Mouse (Mus musculus) heart, embryonic 10.5 days (tissue): ENCODE results near the gene Abr. TPM values are rescaled to one million over a fixed set of nuclear protein-coding genes. Genes with fewer than 3 reads are reported as not detected.

ENCODE experiments used
- DNase-seq: peaks from one replicate; pipeline ENCODE4 v3.0.0-alpha.2; 2017; ENCODE audit warnings: low spot score
- H3K27ac ChIP-seq: fragments of 300-500 bp; sonication (generic); 2 replicates; pipeline ENCODE4 v1.5.1; 2016; ENCODE audit warnings: mild to moderate bottlenecking
- H3K27me3 ChIP-seq: fragments of 300-500 bp; sonication (generic); 2 replicates; pipeline ENCODE4 v1.6.1; 2016; ENCODE audit warnings: mild to moderate bottlenecking; ENCODE audit not compliant: poor library complexity, insufficient read depth, severe bottlenecking
- H3K36me3 ChIP-seq: fragments of 300-500 bp; sonication (generic); 2 replicates; pipeline ENCODE4 v1.6.1; 2016; ENCODE audit warnings: mild to moderate bottlenecking, moderate library complexity
- H3K4me1 ChIP-seq: fragments of 300-500 bp; sonication (generic); 2 replicates; pipeline ENCODE4 v1.6.1; 2016; ENCODE audit warnings: mild to moderate bottlenecking
- H3K4me3 ChIP-seq: fragments of 300-500 bp; sonication (generic); 2 replicates; pipeline ENCODE4 v1.5.1; 2016; ENCODE audit warnings: mild to moderate bottlenecking, moderate library complexity
- H3K9me3 ChIP-seq: fragments of 300-500 bp; sonication (generic); 2 replicates; pipeline ENCODE4 v1.6.1; 2016; ENCODE audit warnings: mild to moderate bottlenecking, moderate library complexity
- WGBS: fragments of 180-500 bp; shearing (Covaris S2); methylation state at CpG from one replicate; pipeline ENCODE4 v1.1.7; 2016; 5-methylcytosine and 5-hydroxymethylcytosine counted together
- polyA plus RNA-seq: library from polyadenylated mRNA; unstranded; fragments of >200 nt; fragmentation: Nextera tagmentation; extraction: Ambion mirVana; gene quantifications from 2 replicates; pipeline ENCODE4 v1.2.1, GENCODE M21; 2016

The Abr gene
- polyA plus RNA-seq, 1 experiment from 2014 or later = 32.8 TPM

DNA sequence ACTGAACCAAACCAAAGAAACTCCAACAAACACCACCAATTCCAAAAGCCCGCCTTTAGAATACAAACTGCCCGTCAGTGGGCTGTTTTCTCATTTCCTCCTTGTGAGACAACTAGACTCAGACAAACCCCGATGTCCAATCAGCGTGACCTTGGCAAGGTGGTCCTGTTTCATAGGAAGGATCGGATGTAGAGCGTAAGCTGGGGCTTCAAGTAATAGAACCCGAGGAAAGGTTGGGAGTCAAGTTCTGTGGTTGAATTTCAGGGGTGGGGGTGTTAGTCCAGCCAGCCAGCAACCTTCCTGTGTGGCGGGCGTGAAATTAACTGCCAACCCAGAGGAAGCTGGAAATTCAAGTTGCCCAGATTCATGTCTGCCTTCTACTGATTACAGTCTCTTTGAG is 22.9 kb upstream of the Abr start:
- peaks cover 15% of the 10 kb centered on the region; the same call in 1 of the 2 replicates for H3K27me3 ChIP-seq
- no peaks in the 10 kb centered on the region for H3K9me3 ChIP-seq
- H3K4me3 ChIP-seq = no peak overlapping the region
- WGBS = 73% methylated on average over 9 of the region's 9 CpGs
- H3K4me1 ChIP-seq = peaks cover 17% of the 10 kb centered on the region
- H3K36me3 ChIP-seq = no peaks in the 10 kb centered on the region
- H3K27ac ChIP-seq = no peak overlapping the region
- DNase-seq = no peak

DNA sequence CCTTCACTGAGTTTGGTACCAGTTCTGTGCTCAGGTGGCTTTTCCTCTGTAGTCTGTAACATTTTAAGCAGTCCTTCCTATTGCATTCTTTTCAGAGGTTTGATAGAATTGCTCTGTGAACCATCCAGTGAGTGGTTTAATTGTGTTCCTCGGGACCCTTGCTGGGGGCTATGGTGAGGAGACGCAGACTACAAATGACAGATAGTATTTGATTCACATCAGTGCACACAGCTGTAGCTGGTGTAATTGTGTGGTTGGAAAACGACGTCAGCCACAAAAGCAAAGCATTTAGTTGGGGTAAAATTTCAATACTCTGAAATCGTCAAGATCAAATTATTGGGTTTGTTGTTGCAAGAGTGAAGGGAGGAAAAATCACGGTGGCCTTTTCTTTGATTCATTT is 22.1 kb upstream of the Abr start:
- no peak for DNase-seq
- H3K4me3 ChIP-seq = no peak overlapping the region
- no peak overlapping the region for H3K27ac ChIP-seq
- H3K4me1 ChIP-seq = peaks cover 17% of the 10 kb centered on the region
- 75% methylated on average over 6 of the region's 6 CpGs for WGBS
- H3K9me3 ChIP-seq = no peaks in the 10 kb centered on the region
- H3K36me3 ChIP-seq = no peaks in the 10 kb centered on the region
- H3K27me3 ChIP-seq = peaks cover 15% of the 10 kb centered on the region; the same call in 1 of the 2 replicates

DNA sequence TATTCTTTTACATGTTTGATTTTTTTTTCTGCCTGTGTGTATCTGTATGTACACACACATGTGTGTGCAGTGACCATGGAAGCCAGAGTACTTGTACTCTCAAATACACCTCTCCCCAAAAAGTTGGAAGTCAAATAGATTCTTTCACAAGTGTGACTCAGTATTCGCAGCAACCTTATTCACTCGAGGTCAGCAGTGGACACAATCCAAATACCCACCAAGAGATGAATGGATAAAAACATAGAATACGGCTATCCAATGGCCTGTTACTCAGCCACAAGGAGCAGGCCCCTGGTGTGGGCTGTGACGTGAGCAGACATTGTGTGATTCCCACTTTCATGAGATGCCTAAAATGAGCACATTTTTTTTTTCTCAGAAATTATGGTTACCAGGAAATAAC is 18.1 kb upstream of the Abr start:
- Histone ChIP-seq H3K36me3 (no peaks in the 10 kb centered on the region), H3K9me3 (no peaks in the 10 kb centered on the region), H3K27me3 (0 out of 2 replicates have a peak, but pooled peaks cover 7% of the 10 kb centered on the region), H3K4me1 (0 out of 2 replicates have a peak, but pooled peaks cover 2% of the 10 kb centered on the region), H3K4me3 (no peak overlapping the region), H3K27ac (no peak overlapping the region)
- WGBS = 78% methylated on average over 4 of the region's 4 CpGs
- no peak for DNase-seq

DNA sequence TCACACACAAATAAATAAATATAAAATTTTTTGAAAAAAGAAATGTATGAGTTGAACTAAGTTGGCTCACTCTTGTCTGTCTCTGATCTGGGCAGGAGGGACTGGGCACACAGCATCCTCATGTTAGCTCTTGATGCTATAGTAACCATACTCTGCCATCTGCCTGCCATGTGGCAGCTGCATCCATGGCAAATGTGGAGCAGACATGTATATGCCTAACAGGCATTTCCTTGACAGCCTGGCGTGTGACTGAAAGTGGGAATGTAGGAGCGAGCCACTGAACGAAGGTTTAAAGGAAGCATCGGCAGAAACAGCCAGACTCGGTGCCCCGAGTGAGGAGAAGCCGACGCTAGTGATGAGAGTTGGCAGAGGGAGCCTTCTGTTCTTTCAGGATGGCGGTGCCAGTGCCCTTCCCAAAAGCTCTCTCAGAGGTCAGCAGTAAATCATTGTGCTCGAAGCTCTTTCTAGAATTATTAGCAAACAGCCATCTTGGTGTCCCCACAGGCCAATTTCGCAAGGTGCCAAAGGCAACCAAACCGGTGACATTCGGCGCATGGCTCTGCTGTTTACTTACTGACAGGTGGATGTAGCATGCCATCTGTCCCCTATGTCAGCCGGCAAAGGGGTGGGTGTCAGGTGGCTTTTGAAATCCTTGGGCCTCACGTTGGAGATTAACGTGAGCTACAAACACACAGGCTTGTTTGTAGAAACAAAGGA is 17.3 kb upstream of the Abr start:
- Histone ChIP-seq H3K4me3 (no peak overlapping the region), H3K36me3 (no peaks in the 10 kb centered on the region), H3K9me3 (no peaks in the 10 kb centered on the region), H3K27ac (no peak overlapping the region), H3K4me1 (no peaks in the 10 kb centered on the region), H3K27me3 (no peaks in the 10 kb centered on the region)
- 86% methylated on average over 17 of the region's 17 CpGs for WGBS
- DNase-seq = no peak

DNA sequence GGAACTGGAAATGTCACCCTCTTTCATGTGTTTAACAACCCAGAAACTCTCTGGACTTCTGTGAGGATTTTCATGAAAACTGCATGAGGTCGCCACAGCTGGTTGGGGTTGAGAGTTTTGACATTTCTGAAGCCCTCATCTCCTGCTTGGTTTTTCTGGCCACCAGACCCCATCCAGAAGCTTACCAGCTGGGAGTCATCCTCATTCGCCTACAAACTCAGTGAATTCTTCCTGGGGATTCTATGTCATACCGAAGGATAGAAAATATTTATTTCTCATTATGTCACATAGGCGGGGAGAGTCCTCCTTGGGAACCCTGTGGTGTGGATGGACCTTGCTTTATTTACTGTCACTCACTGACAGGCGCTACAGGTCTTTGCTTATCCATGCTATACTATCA is 8.4 kb upstream of the Abr start:
- Histone ChIP-seq H3K9me3 (no peaks in the 10 kb centered on the region), H3K36me3 (no peaks in the 10 kb centered on the region), H3K4me1 (peaks cover 12% of the 10 kb centered on the region), H3K27me3 (no peaks in the 10 kb centered on the region), H3K4me3 (no peak overlapping the region), H3K27ac (no peak overlapping the region)
- WGBS = 77% methylated on average over 5 of the region's 5 CpGs
- DNase-seq = no peak

DNA sequence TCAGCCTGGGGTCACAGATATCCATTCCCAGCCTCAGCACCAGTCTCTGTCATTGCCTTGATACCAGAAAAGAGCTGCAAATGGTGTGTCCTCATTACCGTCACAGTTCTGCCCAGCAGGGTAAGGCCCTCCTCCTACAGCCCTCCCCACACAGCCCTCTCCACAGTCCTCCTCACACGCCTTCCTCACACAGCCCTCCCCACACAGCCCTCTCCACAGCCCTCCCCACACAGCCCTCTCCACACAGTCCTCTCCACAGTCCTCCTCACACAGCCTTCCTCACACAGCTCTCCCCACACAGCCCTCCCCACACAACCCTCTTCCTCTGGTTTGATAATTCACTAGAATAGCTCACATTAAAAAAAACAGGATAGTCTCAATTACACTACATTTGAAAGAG is 7.9 kb upstream of the Abr start:
- Histone ChIP-seq H3K27ac (no peak overlapping the region), H3K9me3 (no peaks in the 10 kb centered on the region), H3K4me1 (peaks cover 12% of the 10 kb centered on the region), H3K36me3 (no peaks in the 10 kb centered on the region), H3K27me3 (0 out of 2 replicates have a peak, but pooled peaks cover 3% of the 10 kb centered on the region), H3K4me3 (no peak overlapping the region)
- DNase-seq = no peak
- WGBS = 41% methylated on average over 2 of the region's 2 CpGs

DNA sequence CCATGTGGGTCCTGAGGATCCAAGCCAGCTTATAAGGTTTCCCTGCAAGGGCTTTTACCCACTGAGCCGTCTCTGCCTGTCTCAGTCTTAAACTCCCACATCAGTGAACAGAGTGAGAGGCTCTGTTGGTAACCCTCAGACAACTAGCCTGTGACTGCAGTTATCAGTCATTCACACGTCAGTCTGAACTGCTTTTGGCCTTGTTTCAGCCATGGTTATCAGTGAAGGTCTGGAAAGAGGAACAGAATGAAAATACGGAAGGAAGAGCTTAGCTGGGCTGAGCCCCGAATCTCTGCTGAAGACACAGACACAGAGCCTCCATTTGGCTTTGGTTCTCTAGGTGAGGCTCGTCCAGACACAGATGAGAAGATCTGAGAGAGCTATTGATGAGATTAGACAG is 6.5 kb upstream of the Abr start:
- Histone ChIP-seq H3K36me3 (no peaks in the 10 kb centered on the region), H3K27ac (peak overlapping the region; percentile 23; the same call in 1 of the 2 replicates), H3K4me1 (peaks cover 18% of the 10 kb centered on the region), H3K27me3 (peaks cover 16% of the 10 kb centered on the region), H3K4me3 (no peak overlapping the region), H3K9me3 (no peaks in the 10 kb centered on the region)
- 32% methylated on average over 5 of the region's 5 CpGs for WGBS
- DNase-seq = no peak

DNA sequence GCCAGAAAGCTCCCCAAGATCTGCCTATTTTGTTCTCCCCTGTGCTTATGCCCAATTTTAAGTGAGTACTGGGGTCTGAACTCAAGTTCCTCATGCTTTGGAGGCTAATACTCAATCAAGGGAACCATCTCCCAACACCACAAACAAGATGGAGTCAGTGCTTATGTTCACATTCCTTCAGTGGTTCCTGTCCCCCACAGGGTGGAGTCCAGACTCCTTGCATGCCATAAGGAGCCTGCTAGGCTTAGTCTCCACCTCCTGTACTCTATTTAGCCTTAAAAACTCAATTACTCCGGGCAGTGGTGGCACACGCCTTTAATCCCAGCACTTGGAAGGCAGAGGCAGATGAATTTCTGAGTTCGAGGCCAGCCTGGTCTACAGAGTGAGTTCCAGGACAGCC is 2.8 kb upstream of the Abr start:
- Histone ChIP-seq H3K27ac (no peak overlapping the region), H3K4me3 (no peak overlapping the region), H3K36me3 (no peaks in the 10 kb centered on the region), H3K9me3 (no peaks in the 10 kb centered on the region), H3K27me3 (peaks cover 40% of the 10 kb centered on the region), H3K4me1 (peaks cover 37% of the 10 kb centered on the region)
- WGBS = 72% methylated on average over 3 of the region's 3 CpGs
- DNase-seq = no peak

DNA sequence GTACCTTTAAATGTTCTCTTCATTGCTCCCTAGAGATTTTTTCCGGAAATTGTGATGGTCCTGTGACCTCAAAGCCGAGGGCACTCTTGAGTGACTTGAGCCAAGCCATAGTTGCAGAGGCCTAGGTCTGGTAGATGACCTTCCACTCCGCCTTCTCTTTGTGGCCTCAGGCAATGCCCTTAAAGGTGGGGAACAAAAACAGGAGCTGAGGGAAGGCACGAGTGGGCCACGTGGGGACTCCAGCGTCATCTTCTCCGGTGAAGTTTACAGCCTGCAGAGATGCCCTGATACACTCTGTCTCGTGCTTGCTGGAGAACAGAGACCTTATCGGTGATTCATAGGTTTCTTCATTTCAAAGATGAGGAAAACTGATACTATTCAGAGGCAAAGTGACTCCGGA is 2.0 kb upstream of the Abr start:
- Histone ChIP-seq H3K36me3 (no peaks in the 10 kb centered on the region), H3K4me3 (peak overlapping the region; percentile 86), H3K27ac (peak overlapping the region; percentile 89; the same call in 1 of the 2 replicates), H3K4me1 (peaks cover 36% of the 10 kb centered on the region), H3K27me3 (peaks cover 44% of the 10 kb centered on the region), H3K9me3 (no peaks in the 10 kb centered on the region)
- 44% methylated on average over 10 of the region's 10 CpGs for WGBS
- no peak for DNase-seq

DNA sequence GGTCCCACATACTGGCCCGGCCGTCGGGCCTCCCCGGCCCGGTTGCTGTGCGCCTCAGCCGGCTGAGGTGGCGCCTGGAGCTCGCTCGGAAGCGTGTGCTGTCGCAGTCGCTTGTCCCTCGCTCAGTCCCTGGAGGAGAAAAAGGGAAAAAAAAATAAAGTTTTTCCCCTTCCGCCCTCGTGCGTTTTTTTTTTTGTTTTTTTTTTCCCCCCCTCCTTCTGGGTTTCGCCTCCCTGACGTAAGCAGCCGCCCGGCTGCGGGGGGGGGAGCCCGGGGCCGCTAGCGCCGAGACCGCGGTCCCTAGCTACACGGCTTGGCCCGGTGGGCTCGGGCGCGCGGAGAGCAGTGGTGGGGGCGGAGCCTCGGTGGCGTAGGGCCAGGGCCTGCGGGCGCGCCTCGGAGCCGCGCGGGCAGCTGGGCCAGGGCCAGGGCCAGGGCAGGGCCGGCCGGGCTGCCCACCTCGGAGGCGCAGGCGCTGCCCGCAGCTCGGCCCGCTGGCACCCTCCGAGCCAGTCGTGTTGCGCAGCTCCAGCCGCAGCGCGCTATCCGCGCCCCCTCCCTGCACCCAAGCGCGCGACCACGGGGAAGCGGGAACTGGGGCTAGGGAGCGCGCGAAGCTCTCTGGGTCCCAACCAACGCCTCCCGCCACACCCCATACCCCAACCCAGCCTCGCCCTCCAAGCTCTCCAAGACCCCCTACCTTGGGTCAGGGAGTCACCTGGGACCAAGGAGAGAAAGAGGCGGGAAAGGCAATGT is 1.3 kb upstream of the Abr start:
- Histone ChIP-seq H3K4me3 (peak overlapping the region; percentile 86), H3K9me3 (no peaks in the 10 kb centered on the region), H3K27ac (peak overlapping the region; percentile 89), H3K27me3 (peaks cover 47% of the 10 kb centered on the region), H3K4me1 (peaks cover 30% of the 10 kb centered on the region), H3K36me3 (no peaks in the 10 kb centered on the region)
- no peak for DNase-seq
- WGBS = 1% methylated on average over 64 of the region's 72 CpGs

DNA sequence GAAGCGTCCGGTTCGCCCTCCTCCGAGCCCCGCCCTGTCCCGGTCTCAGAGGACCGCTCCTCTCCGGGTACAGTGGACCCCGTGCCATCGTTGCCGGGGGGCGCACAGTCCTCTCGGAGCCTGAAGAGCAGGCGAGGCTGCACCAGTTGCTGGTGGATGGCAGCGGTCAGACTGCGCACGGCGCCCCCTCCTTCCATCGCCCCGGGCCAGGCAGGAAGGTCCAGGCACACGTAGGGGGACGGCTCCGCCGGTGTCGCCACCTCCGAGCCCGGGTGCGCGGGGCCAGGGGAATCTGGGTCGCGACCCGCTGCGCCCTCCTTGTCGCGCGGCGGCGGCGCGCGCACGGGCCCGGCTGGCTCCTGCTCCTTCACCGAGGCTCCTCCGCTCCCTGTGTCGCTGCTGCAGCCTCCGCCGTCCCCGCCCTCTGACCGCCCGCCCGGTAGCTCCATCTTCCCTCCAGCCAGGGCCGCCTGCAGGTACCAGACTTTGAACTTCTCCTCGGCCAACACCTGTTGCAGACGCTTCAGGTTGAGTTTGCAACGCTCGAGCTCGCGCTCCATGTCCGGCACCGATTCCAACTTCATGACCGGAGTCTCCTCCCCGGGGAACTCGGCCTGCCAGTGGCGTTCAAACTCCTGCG is 572 bp upstream of the Abr start:
- Histone ChIP-seq H3K4me1 (peaks cover 25% of the 10 kb centered on the region), H3K36me3 (no peaks in the 10 kb centered on the region), H3K9me3 (no peaks in the 10 kb centered on the region), H3K4me3 (peak overlapping the region; percentile 86), H3K27ac (peak overlapping the region; percentile 89), H3K27me3 (peaks cover 47% of the 10 kb centered on the region)
- DNase-seq = no peak
- WGBS = under 1% methylated on average over 66 of the region's 66 CpGs

DNA sequence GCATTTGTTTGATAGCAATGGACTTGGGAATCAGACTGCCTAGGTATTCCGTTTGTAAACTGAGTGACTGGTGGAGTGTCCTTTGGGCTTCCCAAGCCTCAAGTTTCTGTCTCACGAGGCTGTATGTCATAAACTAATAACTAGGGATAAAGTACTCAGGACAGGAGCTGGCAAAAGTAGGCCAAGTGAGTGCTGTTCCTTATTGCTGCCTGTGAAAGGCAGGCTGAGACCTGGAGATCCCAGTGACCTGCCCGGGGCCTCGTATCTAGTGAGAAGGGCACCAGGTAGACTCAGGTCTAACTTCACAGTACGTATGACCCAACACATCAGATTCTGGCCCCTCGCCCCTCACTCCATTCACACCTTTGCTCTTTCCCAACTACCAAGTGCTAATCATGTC is 4.0 kb downstream of the Abr start:
- 78% methylated on average over 6 of the region's 6 CpGs for WGBS
- peaks cover 31% of the 10 kb centered on the region for H3K27me3 ChIP-seq
- H3K4me3 ChIP-seq = no peak overlapping the region
- no peaks in the 10 kb centered on the region for H3K9me3 ChIP-seq
- peaks cover 23% of the 10 kb centered on the region for H3K4me1 ChIP-seq
- no peak overlapping the region for H3K27ac ChIP-seq
- no peaks in the 10 kb centered on the region for H3K36me3 ChIP-seq
- DNase-seq = no peak

DNA sequence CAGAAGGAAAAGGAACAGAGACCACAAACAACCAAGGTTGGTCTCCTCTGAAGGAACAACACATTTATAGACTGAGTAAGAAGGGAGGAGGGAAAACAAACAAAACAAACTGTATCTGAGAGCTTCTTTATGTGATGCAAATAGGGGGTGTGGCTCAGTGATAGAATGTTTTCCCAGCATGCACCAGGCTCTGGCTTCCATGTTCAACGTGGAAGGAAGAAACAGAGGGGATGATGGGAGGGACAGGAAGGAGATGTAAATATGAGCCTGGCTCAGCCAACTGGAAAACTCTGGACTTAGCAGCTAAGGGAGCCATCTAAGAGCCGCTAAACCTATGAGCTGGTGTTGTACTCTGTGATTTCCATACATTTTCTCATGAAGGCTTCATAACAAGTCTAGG is 7.9 kb downstream of the Abr start:
- no peak overlapping the region for H3K27ac ChIP-seq
- H3K9me3 ChIP-seq = no peaks in the 10 kb centered on the region

More for the DNA sequence above, 7.9 kb downstream of the Abr start:
- Histone ChIP-seq H3K36me3 (no peaks in the 10 kb centered on the region), H3K27me3 (0 out of 2 replicates have a peak, but pooled peaks cover 3% of the 10 kb centered on the region), H3K4me1 (peaks cover 9% of the 10 kb centered on the region), H3K4me3 (no peak overlapping the region)
- 48% methylated on average over 2 of the region's 2 CpGs for WGBS
- no peak for DNase-seq
